Mouse (Mus musculus) Patski (cell line): ENCODE measurements around the gene Mta2. TPM values are rescaled to one million over a fixed set of nuclear protein-coding genes. Genes with fewer than 3 reads are reported as not detected.

Experiments used
- ATAC-seq: fragments of 100-300 bp; one replicate; pipeline ENCODE4 v1.8.0; 2021
- CTCF ChIA-PET: fragments of 350-600 bp; sonication (Branson Sonifier 250); formaldehyde crosslinking; loops from one replicate; lab custom pipeline; 2022; ENCODE audit warnings: inconsistent platforms; lab: Charles Lee
- POLR2A ChIA-PET: fragments of 350-600 bp; sonication (Branson Sonifier 250); formaldehyde crosslinking; loops from one replicate; lab custom pipeline; 2022; ENCODE audit warnings: antibody characterized with exemption, inconsistent platforms; lab: Charles Lee
- DNase-seq: peaks from one replicate; pipeline ENCODE4 v3.0.0-alpha.2; 2011; ENCODE audit warnings: low read depth, low spot score
- H3K27me3 ChIP-seq: fragments of 371-371 bp; one replicate; pipeline ENCODE4 v1.5.1; 2021
- CTCF ChIP-seq: fragments of 100-300 bp; IDR thresholded peaks from one replicate; pipeline ENCODE4 v1.5.1; 2021
- in situ Hi-C: fragments of 300-500 bp; cut with MboI; formaldehyde crosslinking; loops from 3 replicates; pipeline ENCODE4 v1.11.1; 2018; ENCODE audit warnings: low pct_unique_long_range_greater_than_20kb, mixed read lengths
- polyA plus RNA-seq: library from polyadenylated mRNA; unstranded; gene quantifications from one replicate; pipeline ENCODE4 v1.2.3, GENCODE M21; 2021

Gene Mta2
- polyA plus RNA-seq, 1 experiment from 2014 or later: 141 TPM

GRCm38 (mm10) chr19:8944062-8944461 is 2.4 kb downstream of the Mta2 start:
- in situ Hi-C loops: no loop called here
- POLR2A ChIA-PET: interaction anchor here (0.6 to 1.0 kb wide), 4 partner anchors 18 to 1028 kb away, joined by 3 to 5 read pairs (median 4); no protein-coding TSS in a partner anchor

DNA sequence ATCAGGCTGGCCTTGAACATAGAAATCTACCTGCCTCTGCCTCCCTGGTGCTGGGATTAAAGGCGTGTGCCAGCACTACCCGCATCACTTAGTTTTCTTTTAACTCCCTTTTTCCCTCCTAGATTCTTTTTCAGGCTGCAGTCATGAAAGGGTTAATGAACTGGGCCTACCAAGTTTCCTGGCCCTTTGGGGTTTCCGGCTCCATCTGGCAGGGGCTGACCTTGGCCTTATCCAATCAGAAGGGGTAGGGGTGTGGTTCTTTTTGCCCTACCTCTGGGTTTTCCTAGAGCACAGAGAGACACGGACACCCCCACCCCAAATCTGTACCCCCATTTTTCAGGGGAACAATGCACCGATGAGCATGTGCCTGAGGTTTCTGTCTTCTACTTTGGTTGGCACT is 3.1 kb downstream of the Mta2 start:
- DNase-seq (no peak), ATAC-seq (no peak)
- CTCF ChIA-PET: interaction anchor here (0.9 to 1.6 kb wide), 2 partner anchors 33 to 50 kb away, joined by 3 read pairs; no protein-coding TSS in a partner anchor
- TF ChIP-seq CTCF: no peak
- POLR2A ChIA-PET: interaction anchor here (0.6 kb wide), 1 partner anchor 51 kb away, joined by 4 read pairs; no protein-coding TSS in a partner anchor
- H3K27me3 ChIP-seq: no peaks in the 10 kb centered on the region
- in situ Hi-C loops: no loop called here

More at GRCm38 (mm10) chr19:8944062-8944461, 2.4 kb downstream of the Mta2 start:
- no peak for DNase-seq
- no peaks in the 10 kb centered on the region for H3K27me3 ChIP-seq
- TF ChIP-seq CTCF: no peak
- no peak for ATAC-seq
- CTCF ChIA-PET: interaction anchor here (1.0 kb wide), 1 partner anchor 9 kb away, joined by 3 read pairs; no protein-coding TSS in a partner anchor

DNA sequence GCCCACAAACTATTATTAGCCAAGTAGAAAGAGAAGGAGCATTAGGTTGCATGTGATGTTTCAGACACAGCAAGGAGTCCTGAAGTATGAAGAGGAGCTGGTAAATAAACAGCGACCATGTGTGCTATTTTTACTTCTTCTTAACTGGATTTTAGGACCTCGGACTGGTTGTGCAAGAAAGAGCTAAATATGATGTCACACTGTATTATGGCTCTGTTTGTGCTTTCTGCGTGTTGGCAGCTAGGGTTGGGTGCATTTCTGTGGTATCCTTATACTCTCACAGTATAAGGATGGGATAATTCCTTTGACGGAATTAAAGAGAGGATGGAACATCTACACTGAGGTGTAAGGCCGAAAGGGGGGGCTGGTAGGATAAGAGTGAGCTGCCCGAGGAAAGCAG is 3.6 kb downstream of the Mta2 start:
- DNase-seq (no peak), ATAC-seq (no peak)
- CTCF ChIA-PET: interaction anchor here (0.9 to 1.6 kb wide), 2 partner anchors 32 to 51 kb away, joined by 3 read pairs; no protein-coding TSS in a partner anchor
- no peak for TF ChIP-seq CTCF
- POLR2A ChIA-PET: interaction anchor here (0.6 to 0.7 kb wide), 2 partner anchors 51 to 121 kb away, joined by 3 to 4 read pairs; no protein-coding TSS in a partner anchor
- no peaks in the 10 kb centered on the region for H3K27me3 ChIP-seq
- in situ Hi-C loops: no loop called here

GRCm38 (mm10) chr19:8946929-8947328 is 5.3 kb downstream of the Mta2 start:
- no peaks in the 10 kb centered on the region for H3K27me3 ChIP-seq
- no peak for DNase-seq
- POLR2A ChIA-PET: interaction anchor here (0.6 to 0.7 kb wide), 2 partner anchors 66 to 189 kb away, joined by 3 read pairs; no protein-coding TSS in a partner anchor
- CTCF ChIA-PET: no interaction called here
- in situ Hi-C loops: no loop called here
- no peak for TF ChIP-seq CTCF
- ATAC-seq: no peak

DNA sequence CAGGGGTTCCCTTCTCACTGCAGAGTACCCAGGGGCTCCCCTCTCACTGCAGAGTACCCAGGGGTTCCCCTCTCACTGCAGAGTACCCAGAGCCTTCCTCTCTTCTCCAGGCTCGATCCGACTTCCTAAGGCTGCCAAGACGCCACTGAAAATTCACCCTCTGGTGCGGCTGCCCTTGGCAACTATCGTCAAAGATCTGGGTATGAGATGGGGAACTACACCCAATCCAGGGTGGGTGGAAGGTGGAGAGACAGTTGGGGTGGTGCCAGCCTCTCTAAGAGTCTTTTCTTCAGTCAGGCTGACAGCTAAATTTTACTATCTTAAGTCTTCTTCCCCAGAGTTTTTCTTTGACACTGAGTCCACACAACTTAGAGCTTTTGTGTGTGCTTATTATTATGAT is 8.5 kb downstream of the Mta2 start:
- DNase-seq (no peak), ATAC-seq (no peak)
- ChIA-PET POLR2A (interaction anchor here (1.1 to 1.5 kb wide), 2 partner anchors 8 to 61 kb away, joined by 5 to 6 read pairs; partner anchors contain the start of gene Mta2), CTCF (interaction anchor here (1.1 kb wide), 1 partner anchor 11 kb away, joined by 4 read pairs; no protein-coding TSS in a partner anchor)
- H3K27me3 ChIP-seq: no peaks in the 10 kb centered on the region
- TF ChIP-seq CTCF: no peak
- in situ Hi-C loops: no loop called here

DNA sequence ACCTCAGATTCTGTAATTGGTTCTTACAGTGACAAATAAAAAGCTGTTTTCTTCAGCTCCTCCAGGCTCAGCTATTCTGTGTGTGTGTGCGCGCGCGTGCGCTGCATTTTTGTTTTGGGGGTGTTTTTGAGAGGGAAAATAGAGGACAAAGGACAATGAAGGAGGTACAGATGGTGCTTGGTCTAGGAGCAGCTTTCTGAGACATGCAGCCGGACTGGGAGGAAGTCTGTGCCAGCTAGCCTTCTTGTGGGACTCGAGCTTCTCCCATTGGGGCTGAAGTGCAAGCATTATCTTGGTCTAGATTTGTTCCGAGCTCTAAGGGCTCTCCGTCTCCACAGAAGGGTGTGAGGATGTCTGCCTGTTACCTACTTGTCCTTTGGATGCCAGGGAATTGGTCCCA is 10.6 kb downstream of the Mta2 start:
- CTCF ChIA-PET: interaction anchor here (1.0 to 1.4 kb wide), 6 partner anchors 9 to 144 kb away, joined by 3 to 4 read pairs (median 3); no protein-coding TSS in a partner anchor
- TF ChIP-seq CTCF: no peak
- no peak for ATAC-seq
- POLR2A ChIA-PET: interaction anchor here (0.6 to 1.3 kb wide), 4 partner anchors 11 to 74 kb away, joined by 3 to 4 read pairs (median 4); no protein-coding TSS in a partner anchor
- no peak for DNase-seq
- in situ Hi-C loops: no loop called here
- H3K27me3 ChIP-seq: no peaks in the 10 kb centered on the region

- POLR2A ChIA-PET: interaction anchor here (0.6 to 1.3 kb wide), 6 partner anchors 10 to 75 kb away, joined by 3 to 4 read pairs (median 3); partner anchors contain the start of gene B3gat3
- TF ChIP-seq CTCF: no peak
- CTCF ChIA-PET: interaction anchor here (0.8 to 1.5 kb wide), 9 partner anchors 8 to 145 kb away, joined by 3 to 5 read pairs (median 3); partner anchors contain the start of gene Mta2
- in situ Hi-C loops: no loop called here
- no peaks in the 10 kb centered on the region for H3K27me3 ChIP-seq
- peak; percentile 96 for ATAC-seq
- peak; percentile 94 for DNase-seq
Observed at GRCm38 (mm10) chr19:8953135-8954039, 11.7 kb downstream of the Mta2 start, which contains the start of gene Tut1. Gene Tut1, plus strand, starts transcription at chr19:8953847.

DNA sequence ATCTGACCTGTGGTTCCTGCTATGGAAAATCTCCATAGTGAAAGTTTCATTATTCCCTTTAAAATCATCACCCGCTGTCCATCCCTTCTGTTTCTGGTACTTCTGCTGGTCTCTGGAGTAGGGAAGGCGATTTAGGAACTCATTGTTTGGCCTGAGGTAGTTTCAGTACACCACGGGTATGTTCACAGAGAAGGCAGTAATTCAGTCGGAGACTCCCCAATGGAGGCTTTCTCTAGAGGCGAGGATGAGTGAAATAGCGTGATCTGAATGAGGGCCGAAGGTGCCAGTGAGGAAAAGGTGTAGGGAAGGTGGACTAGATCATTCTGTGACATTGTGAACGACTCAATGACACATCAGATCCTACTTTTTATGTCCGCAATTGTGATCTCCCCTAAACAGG is 12.5 kb downstream of the Mta2 start:
- H3K27me3 ChIP-seq: no peaks in the 10 kb centered on the region
- ATAC-seq (no peak), DNase-seq (no peak)
- in situ Hi-C loops: no loop called here
- CTCF ChIA-PET: interaction anchor here (1.2 kb wide), 1 partner anchor 105 kb away, joined by 3 read pairs; no protein-coding TSS in a partner anchor
- POLR2A ChIA-PET: no interaction called here
- no peak for TF ChIP-seq CTCF

DNA sequence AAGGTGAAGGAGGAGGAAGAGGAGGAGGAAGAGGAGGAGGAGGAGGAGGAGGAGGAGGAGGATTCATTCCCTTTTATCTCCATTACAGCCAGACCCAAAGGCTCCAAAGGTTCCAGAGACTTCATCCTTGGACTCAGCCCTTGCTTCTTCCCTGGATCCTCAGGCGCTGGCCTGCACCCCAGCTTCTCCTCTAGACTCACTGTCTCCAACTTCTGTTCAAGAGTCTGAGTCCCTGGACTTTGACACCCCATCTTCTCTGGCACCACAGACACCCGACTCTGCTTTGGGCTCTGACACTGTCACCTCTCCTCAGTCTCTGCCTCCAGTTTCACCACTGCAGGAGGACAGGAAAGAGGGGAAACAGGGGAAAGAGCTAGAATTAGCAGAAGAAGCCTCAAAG is 20.6 kb downstream of the Mta2 start:
- ATAC-seq: no peak
- POLR2A ChIA-PET: interaction anchor here (1.1 to 1.3 kb wide), 2 partner anchors 9 to 19 kb away, joined by 3 to 4 read pairs; no protein-coding TSS in a partner anchor
- no peak for DNase-seq
- H3K27me3 ChIP-seq: no peaks in the 10 kb centered on the region
- TF ChIP-seq CTCF: no peak
- CTCF ChIA-PET: interaction anchor here (1.2 kb wide), 1 partner anchor 120 kb away, joined by 3 read pairs; no protein-coding TSS in a partner anchor
- in situ Hi-C loops: no loop called here

- no peak for TF ChIP-seq CTCF
- ChIA-PET CTCF (interaction anchor here (0.6 kb wide), 1 partner anchor 11 kb away, joined by 3 read pairs; no protein-coding TSS in a partner anchor), POLR2A (interaction anchor here (1.5 to 2.3 kb wide), 3 partner anchors 9 to 46 kb away, joined by 4 to 15 read pairs (median 5); no protein-coding TSS in a partner anchor)
- no peak for DNase-seq
- in situ Hi-C loops: no loop called here
- no peaks in the 10 kb centered on the region for H3K27me3 ChIP-seq
- no peak for ATAC-seq
Observed at GRCm38 (mm10) chr19:8965075-8965474, 23.4 kb downstream of the Mta2 start.
